Mouse (Mus musculus) layer of hippocampus, adult 9-10 months (tissue): ENCODE results near the gene Hbs1l.
A peak's percentile ranks its signal among the peaks of the same experiment; 100 is the strongest.

Experiments
- DNase-seq: peaks from one replicate; pipeline ENCODE4 v3.0.0; 2022; ENCODE audit warnings: low spot score

The Hbs1l gene

DNA sequence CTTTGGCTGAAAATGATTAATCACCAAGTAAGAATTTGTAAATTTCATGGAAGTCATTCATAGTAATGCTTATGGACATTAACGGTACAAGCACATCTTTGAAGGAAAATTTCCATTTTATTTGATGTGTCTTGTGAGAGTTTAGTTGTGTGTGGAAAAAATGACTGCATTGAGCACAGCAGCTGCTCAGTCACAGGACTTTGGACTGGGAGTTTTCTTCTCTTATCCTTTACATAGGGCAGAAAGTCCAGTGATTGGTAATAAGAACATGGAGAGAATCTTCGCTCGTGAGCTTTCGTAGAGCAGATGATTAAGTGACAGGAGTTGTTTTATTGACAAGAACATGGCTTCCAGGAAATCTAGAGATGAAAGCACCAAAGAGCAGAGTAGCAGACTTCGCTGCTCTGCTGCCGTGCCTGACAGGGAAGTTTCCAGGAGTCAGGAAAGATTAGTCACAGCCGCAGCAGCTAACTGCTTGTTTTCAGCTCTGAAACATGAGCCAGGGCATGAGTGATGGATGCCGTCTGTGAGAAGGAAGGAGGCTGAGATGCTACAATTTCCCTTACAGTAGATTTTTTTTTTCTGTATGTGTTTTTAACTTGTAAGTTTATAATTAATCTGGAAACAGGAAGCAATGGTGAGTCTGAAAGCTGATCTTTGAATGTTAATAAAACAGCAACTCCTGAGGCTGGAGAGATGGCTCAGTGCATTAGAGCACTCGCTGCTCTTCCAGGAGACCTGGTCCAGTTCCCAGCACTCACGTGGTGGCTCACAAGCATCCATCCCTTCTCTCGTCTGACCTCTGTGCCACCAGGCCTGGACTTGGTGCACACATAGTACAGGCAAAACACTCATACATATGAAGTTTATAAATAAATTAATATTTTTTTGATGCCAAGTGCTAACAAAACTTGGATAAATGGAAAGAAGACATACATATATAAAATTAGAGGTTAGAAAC lies 9.2 kb downstream of the Hbs1l start:
- no peak for DNase-seq

DNA sequence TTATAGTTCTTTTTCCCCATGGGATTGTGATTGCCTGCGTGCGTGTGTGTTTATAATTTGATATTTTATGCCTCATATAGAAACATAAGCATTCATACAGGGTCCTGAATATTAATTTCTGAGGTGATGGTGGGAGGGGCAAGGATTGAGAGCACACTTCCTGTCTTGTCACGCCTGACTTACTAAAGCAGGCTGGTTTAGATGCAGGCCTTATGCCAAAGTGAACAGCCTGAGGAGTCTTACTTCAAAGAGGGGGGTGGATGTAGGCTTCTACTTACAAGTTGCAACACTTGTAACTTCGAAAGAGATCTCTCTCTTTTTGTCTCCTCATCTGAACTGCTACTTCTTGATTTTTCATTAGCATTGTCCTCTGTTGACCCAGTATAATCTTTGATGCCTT lies 18.0 kb downstream of the Hbs1l start:
- no peak for DNase-seq

DNA sequence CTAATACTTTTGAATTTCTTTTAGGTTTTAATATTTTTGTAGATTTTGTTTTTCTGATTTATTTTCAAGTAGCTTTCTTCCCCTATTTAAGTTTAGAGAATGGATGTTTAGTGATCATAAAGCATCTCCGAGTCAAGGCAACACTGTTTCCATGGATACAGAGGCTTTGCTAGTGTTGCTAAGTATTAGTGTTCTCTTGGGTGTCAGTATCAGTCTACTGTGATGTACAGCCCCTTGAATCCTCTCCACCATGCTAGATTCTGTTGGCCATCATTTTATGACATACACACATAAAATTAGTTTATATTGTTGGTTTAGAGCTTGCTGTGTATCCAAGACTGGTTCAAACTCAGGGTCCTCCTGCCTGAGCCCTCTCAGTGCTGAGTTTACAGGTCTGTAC lies 20.3 kb downstream of the Hbs1l start:
- no peak for DNase-seq

DNA sequence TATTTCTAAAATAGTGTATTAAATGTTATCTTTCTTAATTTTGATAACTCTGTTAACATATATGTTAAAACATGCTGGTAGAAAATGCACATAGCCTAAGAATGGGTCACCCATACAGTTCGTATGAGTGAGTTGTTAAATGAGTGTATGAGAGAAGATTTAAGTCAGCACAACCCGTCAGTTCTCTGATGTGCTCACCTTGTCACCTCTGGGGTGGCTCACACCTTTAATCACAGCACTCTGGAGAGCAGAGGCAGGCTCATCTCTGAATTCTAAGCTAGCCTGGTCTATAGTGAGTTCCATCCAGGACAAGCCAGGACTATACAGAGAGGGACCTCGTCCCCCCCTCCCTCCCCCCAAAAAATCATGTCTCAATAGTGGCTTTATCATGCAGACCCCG lies 22.5 kb downstream of the Hbs1l start:
- DNase-seq, result no peak

DNA sequence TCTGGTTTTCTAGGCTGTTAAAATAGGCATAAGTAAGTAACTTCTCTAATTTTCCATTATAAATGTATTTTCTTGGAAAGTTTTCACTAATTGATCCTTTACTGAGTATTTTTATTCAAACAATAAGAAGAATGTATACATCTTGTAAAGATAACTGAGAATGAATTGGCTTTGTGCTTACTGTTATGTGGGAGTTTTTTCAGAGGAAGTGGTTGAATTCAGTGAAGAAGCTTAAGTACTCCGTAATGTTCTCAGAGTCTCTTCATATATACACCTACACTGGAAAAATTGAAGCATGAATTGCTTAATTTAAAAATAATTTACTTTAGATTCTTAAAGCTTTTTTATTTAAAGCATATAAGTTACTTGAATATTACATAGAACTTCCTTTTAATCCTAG lies 23.2 kb downstream of the Hbs1l start:
- no peak for DNase-seq

DNA sequence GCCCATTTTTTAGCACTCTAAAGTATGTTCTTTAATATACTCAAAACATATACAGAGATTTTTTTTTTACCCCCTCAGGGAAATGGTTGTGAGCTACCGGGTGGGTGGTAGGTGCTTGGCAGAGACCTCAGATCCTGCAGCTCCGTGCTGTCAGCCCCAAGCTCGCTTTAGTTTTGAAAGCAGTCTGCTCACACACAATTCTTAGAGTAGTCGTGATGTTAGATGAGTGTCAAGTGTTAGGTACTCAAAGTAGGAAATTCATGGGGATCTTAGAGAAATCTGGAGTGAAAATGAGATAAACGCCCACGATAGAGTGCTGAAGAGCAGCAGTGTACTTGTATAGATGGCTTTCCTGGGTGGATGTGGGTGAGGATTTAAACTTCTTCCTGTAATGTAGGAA lies 24.8 kb downstream of the Hbs1l start:
- no peak for DNase-seq

DNA sequence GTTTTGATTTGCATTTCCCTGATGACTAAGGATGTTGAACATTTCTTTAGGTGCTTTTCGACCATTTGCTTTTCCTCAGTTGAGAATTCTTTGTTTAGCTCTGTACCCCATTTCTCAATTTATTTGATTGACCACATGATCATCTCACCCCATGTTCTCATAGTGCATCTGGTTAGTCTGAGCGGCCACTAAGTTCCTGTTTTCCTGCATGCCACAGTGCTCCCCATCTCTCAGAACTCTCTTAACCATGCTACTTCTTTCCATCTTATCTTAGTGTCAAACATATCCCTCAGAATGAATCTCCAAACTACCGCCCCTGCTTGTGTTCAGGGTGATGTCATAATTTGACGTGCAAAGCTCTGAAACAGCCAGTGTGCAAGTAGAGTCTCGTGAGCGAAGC lies 30.6 kb downstream of the Hbs1l start:
- no peak for DNase-seq

DNA sequence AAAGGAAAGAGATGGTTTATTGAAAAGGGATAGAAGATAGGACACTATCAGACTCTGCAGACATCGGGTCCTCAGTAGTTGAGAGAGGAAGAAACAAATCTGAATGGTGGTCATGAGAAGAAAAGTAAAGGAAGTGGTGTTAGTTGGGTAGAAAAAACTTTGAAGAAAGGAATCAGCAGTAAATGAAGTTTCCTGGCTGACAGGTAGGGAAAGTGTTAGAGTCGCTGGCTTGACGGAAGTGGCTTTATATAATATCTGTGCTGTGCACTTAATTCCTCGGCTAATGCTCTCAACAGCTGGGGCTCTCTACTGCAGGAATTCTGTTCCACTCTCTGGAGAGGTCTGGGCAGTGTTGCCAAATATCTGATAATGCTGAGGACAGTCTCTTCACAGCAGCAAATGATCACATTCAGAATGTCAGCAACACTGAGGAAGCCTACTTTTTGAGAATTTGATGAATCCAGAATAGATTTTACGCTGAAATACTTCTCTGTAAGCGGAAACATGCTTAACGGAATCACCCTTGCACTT lies 31.9 kb downstream of the Hbs1l start:
- no peak for DNase-seq

DNA sequence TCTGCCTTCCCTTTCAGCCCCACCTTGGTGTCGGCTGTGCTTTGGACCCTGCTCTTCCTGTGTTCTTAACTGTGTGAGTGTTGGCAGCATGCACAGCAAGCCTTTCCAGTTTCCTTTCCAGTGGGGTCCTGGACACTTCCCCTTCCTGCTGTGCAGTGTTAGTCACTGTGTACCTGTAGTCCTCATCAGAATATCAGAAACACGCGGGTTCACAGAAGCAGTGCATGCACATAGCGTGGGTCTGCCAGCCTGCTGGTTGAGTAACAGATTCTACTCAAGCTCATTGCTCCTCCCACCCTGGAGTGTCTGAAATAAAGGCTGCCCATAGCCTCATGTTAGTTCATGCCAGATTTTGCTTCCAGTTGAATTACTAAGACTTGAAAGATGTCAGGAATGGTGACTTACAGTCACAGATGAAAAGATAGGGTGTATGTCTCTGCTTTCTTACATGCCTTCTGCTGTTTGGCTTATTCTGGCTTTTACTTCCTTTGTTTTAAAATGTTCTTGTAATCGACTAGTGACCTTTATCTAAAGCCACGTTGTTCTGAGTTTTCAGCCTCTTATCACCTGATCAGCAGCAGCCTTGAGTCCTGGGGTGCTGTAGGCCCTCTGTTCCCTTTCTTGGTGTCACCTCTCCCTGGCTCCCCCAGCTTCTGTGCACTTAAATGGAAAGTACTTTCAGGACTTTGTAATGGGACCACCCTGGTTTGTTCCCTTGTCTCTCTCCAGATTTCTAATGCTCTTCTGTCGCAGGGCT lies 38.7 kb downstream of the Hbs1l start:
- DNase-seq, result no peak

DNA sequence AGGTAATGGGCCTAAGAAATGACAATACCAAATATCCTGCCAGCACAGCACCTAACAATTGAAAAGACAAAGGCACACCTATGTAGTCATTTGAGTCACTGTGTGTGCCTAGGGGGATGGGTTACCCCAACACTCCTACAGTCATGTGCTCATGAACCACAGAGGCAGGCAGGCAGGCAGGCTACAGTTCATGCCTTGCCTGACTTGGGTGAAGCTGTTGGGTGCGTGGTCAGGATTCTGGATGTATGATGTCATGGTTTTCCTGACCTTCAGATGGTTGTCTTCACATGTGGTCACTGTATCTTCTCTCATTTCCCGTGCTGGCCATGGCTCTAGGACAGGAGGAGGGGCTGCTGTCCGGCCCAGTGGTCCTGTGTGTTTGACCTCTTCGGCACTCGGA lies 39.8 kb downstream of the Hbs1l start:
- no peak for DNase-seq

DNA sequence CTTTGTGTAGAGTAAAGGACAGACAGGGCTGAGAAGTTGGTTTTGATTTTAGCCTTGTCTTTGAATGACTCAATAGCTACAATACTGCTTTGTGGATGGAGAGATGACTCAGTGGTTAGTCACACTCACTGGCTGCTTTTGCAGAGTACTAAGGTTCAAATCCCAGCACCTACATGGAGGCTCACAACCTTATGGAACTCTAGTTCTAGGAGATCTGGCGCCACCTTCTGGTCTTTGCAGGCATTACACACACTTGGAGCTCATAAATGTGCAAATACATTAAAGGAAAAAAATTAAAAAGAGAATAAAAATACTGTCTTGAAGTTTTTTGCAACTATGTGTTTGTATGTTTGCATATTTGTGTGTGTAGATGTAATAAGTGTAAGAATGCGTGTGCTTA lies 41.4 kb downstream of the Hbs1l start:
- DNase-seq, result no peak

DNA sequence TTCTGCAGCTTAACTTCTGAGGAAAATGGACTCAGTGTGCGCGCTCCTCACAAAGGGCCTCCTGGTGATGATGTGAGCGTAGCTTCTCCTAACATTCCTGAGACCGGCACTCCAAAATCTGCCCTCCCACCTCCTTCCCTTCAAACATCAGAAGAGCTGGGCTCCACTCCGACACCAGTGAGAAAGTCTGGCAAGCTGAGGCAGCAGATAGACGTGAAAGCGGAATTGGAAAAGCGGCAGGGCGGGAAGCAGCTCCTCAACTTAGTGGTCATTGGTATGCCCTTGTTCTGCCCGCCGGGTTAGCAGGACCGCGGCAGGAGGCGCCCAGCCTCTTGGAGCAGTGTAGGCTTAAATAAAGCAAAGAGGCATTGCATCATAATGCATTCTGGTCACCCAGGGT lies 45.9 kb downstream of the Hbs1l start:
- DNase-seq, result no peak

DNA sequence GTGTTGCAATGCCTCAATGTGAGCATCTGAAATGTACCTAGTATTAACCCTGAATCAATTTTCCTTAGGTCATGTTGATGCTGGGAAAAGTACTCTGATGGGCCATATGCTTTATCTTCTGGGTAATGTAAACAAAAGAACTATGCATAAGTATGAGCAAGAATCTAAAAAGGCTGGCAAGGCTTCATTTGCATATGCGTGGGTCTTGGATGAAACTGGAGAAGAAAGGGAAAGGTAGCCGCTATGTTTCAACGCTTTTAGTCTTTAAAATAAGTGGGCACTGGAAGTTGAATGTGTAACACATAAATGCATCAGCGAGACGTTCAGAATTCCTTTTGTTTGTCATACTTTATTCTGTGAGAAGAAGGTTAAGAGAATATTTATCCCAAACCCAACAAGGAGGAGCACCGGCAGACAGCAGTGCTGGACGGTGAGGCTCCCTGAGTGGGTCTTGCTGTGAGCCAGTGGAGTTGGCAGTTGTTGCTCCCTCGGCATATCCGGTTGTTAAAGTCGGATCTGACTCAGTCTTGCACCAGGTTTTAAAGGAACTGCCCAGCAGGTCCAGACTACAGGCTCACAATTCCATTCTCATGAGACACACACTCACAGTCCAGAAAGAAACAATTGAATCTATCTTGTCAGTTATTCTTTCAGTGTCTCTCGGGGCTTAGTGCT lies 46.7 kb downstream of the Hbs1l start:
- no peak for DNase-seq

DNA sequence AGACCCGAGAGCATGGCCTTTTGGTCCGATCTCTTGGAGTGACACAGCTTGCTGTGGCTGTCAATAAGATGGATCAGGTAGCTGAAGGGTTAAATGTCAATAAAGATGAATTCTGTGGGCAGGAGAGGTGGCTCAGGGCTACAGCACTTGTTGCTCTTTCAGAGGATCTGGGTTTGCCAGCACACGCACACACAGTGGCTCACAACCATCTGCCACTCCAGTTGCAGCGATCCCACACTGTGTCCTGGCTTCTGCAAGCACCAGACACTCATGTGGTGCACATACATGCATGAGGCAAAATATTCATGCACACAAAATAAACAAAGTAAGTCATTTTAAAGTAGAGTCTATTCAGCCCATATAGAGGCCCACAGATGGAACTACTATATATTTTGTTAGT lies 51.6 kb downstream of the Hbs1l start:
- DNase-seq, result peak; percentile 7

DNA sequence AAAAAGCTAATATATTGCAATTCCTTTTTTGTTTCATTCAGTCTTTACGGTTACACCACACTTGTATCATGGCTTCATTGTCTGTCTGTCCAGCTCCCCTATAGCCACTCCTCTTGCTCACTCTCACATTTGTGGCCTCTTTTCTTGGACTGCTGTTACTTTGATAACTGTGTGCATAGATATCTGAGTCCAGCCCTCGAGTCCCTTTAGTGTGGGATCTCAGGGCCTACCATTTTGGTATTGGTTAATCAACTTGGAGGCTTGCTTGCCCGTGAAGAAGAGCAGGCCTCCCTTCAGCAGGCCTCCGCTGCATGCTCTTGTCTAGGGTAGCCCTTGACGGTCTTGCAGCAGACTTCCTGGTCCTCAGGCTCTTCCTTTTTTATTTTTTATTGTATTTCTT lies 53.7 kb downstream of the Hbs1l start:
- no peak for DNase-seq

DNA sequence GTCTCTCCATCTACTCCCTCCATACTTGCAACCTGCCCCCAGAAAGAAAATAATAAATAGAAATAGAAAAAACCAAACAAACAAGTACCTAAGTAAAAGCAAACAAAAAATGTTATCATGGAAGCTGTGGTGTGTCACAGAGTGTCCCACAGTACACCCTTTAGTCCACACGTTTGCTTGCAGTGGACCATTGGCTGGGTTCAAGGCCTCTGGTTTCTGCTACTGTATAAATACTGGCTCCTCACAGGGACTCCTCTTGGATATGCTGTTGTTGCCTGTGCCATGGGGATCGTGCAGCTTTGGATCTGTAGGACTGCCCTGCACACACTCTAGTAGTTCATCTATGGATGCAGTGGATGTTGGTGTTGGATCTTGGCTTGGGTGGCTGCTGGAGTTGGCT lies 54.2 kb downstream of the Hbs1l start:
- no peak for DNase-seq

DNA sequence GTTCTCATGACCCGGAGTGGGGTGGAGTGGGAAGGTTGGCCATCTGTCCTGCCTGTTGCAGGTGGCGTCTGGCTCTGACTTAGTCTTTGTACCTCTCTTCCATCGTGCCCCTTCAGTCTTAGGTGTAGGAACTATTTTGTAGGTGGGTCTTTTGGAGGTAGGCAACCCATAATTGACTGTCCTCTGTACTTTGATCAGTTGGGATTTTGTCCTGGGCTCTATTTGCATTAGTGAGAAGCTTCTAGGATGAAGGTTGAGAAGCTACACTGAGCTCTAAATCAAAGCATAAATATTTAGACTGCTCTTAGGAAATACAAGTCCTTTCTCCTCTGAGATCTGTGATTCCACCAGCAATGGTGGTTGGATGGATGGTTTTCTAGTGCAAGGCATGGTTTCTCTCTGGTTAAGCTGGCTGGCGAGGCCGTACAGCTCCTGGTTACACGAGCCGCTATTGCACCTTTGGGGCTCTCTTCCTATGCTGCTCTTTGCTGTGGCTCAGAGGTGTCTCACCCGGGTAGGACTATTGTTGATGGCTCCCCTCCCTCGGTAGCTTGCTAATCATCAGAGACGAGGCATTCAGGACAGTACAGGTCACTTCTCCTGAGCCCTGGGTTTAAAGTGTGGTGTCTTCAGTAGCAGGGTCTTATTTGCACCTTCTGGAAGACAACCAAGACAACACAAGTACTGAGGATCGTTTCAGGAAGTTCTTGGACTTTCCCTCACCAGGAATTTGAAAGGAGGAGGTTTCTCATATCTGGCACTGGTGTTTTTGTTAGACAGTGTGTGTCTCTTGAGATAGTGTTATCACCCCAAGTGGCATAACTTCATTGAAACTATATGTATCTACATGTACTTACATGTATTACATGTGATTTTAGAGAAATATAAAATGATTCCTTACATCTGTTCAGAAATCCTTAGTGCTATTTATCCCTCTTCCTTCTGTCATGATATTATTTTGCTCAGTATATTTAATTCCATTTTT lies 55.0 kb downstream of the Hbs1l start:
- DNase-seq, result no peak

DNA sequence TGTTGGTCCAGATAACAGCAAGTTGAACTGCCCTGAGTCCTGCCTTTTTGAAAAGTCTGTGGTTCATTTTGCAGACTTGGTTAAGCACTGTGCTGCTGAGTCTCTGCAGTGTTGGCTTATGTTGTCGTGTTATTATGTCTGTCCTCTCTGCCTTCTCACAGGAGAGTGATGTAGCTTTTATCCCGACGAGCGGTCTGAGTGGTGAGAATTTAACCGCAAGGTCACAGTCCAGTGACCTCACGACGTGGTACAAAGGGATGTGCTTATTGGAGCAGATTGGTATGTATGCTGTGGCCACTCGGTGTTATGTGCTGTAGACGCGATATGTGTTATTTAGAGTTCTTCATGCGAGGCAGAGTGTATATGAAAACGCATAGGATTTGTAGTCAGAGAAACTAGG lies 56.0 kb downstream of the Hbs1l start:
- DNase-seq, result no peak

DNA sequence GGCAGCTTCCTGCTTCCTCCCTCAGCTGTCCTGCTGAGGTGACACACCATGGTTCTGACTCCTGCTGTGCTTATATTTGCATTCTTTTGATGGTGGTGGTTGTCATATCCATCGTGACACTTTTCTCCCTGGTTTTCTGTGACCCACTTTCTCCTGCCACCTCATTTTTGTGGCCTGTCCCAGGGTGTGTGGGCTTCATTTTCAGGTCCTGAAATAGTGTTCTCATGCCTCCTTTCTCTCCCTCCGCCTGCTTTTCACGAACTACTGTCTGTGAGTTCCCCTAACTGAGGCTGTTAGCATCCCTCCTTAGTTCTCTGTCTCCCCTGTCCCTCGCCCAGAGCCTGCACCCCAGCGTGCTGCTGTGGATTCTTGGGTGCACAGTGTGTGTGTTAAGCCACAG lies 58.1 kb downstream of the Hbs1l start:
- no peak for DNase-seq

DNA sequence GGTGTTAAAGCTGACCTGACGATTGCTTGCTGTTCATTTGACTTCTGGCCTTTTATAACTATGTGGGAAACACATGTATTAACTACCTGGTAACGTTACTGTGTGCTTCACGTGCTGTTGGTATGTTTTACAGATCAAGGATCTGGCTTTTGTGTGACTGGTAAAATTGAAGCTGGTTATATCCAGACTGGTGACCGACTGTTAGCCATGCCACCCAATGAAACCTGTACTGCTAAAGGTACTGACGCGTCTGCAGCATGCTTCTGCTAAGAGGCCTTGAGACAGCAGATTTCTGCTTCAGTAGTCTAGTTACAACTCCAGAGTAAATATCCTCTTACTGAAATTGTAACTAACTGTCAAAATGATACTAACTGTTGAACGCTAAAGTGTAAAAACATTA lies 58.7 kb downstream of the Hbs1l start:
- no peak for DNase-seq

DNA sequence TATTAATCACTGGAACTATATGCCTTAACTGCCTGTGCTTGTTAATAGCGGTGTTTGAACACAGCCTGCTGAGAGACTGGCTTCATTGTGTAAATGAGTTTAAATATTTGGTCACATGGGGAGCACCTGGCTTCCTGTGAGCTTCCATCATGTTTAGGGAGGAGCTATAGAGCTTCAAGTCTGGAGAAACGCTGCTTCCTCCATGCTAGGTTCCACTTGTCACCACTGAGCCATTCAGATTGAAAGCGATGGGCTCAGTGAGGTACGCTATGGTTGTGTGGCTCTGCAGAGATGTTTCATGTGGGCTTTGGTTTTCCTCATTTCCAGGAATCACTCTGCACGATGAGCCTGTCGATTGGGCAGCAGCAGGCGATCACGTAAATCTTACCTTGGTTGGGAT lies 62.2 kb downstream of the Hbs1l start:
- no peak for DNase-seq
